Mouse (Mus musculus) yolk sac, embryonic 10.5 days (tissue): ENCODE measurements around the gene Polr2j.
"Not testable (repeated sequence)": the region's sequence is repeated elsewhere in the genome, so short reads cannot be mapped to it uniquely, and the experiment has no call there.

ENCODE experiments used
- DNase-seq: peaks from one replicate; pipeline ENCODE4 v3.0.0-alpha.2; 2017; ENCODE audit warnings: low spot score

Gene Polr2j

GRCm38 (mm10) chr5:136108486-136108885 is 7.9 kb upstream of the Polr2j start:
- no peak for DNase-seq

- no peak for DNase-seq
Measured at GRCm38 (mm10) chr5:136109042-136109441, 7.4 kb upstream of the Polr2j start.

DNA sequence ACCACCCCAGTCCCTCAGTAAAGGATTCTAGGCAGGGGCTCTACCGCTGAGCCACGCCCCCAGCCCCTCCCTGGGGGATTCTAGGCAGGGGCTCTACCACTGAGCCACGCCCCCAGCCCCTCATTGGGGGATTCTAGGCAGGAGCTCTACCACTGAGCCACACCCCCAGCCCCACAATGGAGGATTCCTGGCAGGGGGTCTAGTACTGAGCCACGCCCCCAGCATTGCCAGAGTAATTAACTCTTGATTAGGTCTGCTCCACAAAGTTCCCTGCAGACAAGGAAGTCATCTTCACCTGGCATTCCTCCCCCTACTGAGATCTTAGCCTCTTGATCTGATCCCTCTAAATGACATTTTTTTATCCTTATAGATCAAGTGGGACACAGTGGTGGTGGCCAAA is 2.9 kb upstream of the Polr2j start:
- DNase-seq = not testable (repeated sequence)

DNA sequence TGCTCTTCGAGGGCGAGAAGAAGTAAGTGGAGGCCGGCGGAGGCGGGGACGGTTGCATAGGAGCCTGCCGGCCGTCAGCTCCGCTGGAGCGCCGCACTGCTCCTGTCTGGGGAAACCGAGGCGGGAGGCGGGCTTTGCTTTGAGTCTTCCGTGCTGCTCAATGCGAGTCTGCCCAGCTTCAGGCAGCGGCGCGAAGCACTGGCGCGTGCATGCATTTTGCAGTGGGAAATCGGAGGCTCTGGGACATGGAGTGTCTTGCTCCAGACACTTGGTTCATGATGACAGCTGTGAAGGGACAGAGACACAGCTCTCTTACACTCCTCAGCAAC is 317 bp downstream of the Polr2j start:
- no peak for DNase-seq

DNA sequence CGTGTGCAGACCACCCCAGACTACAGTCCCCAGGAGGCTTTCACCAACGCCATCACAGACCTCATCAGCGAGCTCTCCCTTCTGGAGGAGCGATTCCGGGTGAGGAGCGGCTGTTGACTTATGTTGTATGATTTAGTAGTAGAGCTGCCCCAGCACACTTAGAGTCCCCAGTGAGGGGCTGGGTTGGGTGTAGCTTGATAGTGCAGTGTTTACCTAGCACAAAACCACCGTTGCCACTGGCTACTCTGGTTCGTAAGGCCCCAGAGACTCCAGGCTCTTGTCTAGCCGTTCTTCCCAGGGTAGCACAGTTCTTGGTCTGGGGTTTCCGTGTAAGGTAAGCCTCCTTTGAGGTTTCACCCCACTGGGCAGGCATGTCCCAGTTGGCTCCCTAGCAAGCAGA is 5.7 kb downstream of the Polr2j start:
- no peak for DNase-seq

GRCm38 (mm10) chr5:136135571-136136291 is 19.3 kb downstream of the Polr2j start, which contains the start of the genes Lrwd1 and Alkbh4:
Gene Lrwd1, minus strand, starts transcription at chr5:136136074.
Gene Alkbh4, plus strand, starts transcription at chr5:136136146.
- peak; percentile 95 for DNase-seq

- DNase-seq = peak; percentile 18
Measured at GRCm38 (mm10) chr5:136136292-136136990, 20.0 kb downstream of the Polr2j start.

GRCm38 (mm10) chr5:136137658-136138274 is 21.3 kb downstream of the Polr2j start:
- DNase-seq = peak; percentile 7

DNA sequence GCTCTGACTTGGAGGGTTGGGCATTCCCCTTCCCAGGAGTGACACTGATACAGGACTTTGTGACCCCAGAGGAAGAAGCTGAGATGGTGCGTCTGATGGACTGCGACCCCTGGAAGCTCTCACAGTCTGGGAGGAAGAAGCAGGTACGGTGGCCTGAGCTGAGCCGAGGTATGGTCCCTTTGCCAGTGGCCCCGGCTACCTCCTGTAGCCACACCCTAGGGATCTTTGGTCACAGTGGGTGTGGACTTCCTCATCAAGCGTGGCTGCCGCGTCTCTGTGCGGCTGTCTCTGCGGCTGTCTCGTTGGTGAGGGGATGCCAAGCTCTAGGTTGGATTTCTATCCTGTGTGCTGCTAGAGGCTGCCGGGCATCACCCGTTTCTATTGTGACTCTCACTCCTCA is 23.0 kb downstream of the Polr2j start:
- DNase-seq = no peak

DNA sequence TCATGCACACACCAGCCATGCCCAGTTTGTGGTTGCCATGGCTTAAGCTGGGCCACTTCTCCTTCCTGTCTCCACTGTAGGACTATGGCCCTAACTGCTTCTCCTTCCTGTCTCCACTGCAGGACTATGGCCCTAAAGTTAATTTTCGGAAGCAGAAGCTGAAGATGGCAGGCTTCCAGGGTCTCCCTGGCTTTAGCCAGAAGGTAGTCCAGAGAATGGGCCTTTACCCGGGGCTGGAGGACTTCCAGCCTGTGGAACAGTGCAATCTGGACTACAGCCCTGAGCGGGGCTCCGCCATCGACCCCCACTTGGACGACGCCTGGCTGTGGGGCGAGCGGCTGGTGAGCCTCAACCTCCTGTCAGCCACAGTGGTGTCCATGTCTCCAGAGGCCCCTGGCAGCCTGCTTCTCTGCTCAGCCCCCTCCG is 23.6 kb downstream of the Polr2j start:
- DNase-seq = no peak

DNA sequence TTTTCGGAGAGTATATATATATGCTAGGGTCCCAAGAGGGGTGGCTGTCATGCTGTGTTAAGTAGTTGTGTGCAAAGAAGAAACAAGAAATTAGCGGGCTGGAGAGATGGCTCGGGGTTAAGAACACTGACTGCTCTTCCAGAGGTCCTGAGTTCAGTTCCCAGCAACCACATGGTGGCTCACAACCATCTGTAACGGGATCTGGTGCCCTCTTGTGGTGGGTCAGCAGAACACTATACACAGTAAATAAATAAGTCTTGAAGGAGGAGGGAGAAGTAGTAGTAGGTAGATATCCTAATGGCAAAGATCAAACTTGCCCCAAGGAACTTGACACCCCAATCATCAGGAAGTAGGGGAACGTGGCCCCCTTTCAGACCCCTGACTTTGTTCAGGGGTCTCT is 26.3 kb downstream of the Polr2j start:
- DNase-seq = no peak

- DNase-seq = no peak
Measured at GRCm38 (mm10) chr5:136143161-136143755, 26.8 kb downstream of the Polr2j start.

- no peak for DNase-seq
Measured at GRCm38 (mm10) chr5:136144606-136145430, 28.4 kb downstream of the Polr2j start.

DNA sequence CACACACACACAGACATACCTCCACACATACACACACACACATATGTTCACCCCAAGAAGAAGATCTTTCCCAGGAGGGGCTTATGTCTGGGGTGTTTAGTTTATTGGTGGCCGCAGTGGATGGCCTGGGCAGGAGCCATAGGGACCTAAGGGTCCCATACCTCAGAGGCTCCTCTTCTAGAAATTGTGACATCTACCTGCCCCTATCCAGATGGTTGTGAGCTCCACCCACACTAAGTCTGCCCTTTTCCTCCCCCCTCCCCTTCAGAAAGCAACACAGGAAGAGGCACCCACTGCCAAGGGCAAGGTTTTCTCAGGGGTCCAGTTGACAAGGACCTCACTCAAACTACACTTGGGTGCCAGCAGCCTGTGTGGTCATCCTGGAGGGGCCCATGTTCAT is 30.5 kb downstream of the Polr2j start:
- no peak for DNase-seq

GRCm38 (mm10) chr5:136147704-136148103 is 31.3 kb downstream of the Polr2j start:
- no peak for DNase-seq

GRCm38 (mm10) chr5:136149134-136149576 is 32.7 kb downstream of the Polr2j start:
- DNase-seq = not testable (repeated sequence)

DNA sequence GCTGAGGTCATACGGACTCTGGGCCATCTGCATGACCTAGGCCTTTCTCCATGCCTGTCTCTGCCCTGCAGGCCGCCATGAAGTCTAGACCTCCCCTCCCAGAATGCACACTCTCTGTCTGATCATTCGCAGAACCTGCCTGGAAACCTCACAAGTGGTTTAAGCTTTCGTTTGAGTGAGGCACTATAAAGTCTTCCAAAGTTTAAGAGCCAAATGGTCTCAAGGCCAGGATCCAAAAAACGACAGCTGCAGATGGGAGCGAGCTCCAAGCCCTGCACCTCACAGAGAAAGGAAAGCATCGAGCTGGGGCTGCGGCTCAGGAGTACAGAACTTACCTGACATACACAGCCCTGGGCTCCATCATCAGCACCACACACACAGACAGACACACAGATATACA is 35.9 kb downstream of the Polr2j start:
- no peak for DNase-seq

DNA sequence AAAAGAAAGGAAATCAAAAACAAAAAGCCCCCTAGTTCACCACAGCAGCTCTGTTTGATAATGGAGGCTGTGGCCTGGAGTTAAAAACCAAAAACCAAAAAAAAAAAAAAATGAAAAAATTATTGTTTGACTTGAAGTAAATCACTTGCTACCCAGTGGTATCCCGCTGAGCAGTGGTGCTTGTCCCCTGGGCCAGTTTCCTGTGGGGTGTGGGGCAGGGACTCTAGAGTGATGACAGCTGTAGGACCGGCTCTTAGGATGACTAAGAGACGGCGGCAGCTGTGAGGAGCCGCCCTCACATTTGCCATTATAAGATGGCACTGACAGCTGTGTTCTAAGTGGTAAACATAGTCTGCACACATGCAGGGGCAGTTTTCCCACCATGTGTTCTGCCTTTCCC is 39.0 kb downstream of the Polr2j start:
- DNase-seq = no peak

DNA sequence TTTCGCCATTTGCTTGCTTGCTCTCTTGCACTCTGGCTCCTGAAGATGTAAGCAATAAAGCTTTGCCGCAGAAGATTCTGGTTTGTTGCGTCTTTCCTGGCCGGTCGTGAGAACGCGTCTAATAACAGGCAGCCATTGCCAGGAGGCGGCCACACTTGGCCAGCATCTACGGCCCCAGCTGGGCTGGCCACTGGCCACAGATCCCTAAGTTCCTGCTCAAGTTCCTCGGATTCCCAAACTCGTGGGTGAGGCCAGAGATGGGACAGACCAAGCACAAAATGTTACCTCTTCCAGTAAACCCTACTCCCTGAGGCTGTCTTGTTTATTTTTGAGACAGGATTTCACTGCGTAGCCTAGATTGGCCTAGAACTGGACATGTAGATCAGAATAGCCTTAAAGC is 43.7 kb downstream of the Polr2j start:
- DNase-seq = not testable (repeated sequence)

DNA sequence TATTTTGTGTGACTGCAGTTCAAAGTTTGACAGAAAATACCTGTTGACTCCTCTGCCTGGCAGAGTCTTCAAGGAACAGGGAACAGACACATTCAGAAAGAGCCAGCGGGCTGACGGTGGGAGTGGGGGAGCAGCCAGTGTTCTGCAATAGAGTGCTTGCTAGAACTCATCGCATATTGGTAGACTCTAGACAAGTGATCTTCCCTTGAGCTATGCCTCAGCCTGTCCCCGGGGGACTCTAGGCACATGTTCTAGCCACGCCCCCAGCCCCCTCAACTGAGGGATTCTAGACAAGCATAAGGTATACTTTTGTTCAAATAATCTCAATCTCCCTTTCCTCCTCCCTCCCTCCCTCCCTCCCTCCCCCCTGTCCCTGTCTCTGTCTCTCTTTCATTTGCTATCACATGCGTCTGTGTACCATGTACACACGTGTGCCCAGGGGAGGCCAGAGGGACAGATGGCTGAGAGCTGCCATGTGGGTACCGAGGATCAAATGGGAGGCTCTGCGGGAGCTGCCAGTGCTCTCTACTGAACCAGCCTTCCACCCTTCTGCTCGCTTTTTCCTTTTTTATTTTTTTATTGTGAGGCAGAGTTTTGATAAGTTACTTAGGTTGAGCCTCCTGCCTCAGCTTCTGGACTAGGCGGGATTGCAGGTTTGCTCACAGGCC is 47.5 kb downstream of the Polr2j start:
- DNase-seq = no peak

GRCm38 (mm10) chr5:136165246-136165645 is 48.8 kb downstream of the Polr2j start:
- DNase-seq = no peak
